Mouse (Mus musculus) MEL (cell line): ENCODE data around the gene Lrp11.

Experiments used
- CHD1 ChIP-seq: IDR thresholded peaks from 2 replicates; pipeline ENCODE4 v1.6.1; 2012; ENCODE audit warnings: low read depth, mild to moderate bottlenecking, inconsistent platforms, low read length, improper control_type of control experiment
- CTCF ChIP-seq, 3 experiments: IDR thresholded peaks in 2 of 3; conservative IDR thresholded peaks in 1 of 3; 2 replicates each; pipeline ENCODE4 v1.5.1; 2011 to 2012; ENCODE audit warnings: low read length in 3 of 3, low read depth in 2 of 3, mild to moderate bottlenecking in 2 of 3, improper control_type of control experiment in 1 of 3, inconsistent platforms in 1 of 3, mixed read lengths in 1 of 3, moderate library complexity in 1 of 3; ENCODE audit not compliant: control insufficient read depth in 1 of 3, insufficient read depth in 1 of 3, poor library complexity in 1 of 3, severe bottlenecking in 1 of 3
- E2F4 ChIP-seq: IDR thresholded peaks from 2 replicates; pipeline ENCODE4 v1.6.1; 2011; ENCODE audit warnings: low read depth, low read length, improper control_type of control experiment, borderline replicate concordance
- EP300 ChIP-seq, 2 experiments: IDR thresholded peaks; 2 replicates each; pipeline ENCODE4 v1.6.1; 2011; ENCODE audit warnings: improper control_type of control experiment in 2 of 2, low read length in 2 of 2, low read depth in 1 of 2, mild to moderate bottlenecking in 1 of 2
- GATA1 ChIP-seq: IDR thresholded peaks from 2 replicates; pipeline ENCODE4 v1.6.1; 2011; ENCODE audit warnings: low read depth, low read length, improper control_type of control experiment
- MAFK ChIP-seq: IDR thresholded peaks from 2 replicates; pipeline ENCODE4 v1.6.1; 2011; ENCODE audit warnings: low read depth, mild to moderate bottlenecking, low read length, improper control_type of control experiment, borderline replicate concordance
- MYC ChIP-seq: IDR thresholded peaks from 2 replicates; pipeline ENCODE4 v1.6.1; 2011; ENCODE audit warnings: low read depth, mild to moderate bottlenecking, low read length, improper control_type of control experiment, moderate library complexity
- POLR2A ChIP-seq, 2 experiments: IDR thresholded peaks; 2 replicates each; pipeline ENCODE4 v1.6.1; 2011 to 2012; ENCODE audit warnings: low read length in 2 of 2, mild to moderate bottlenecking in 2 of 2, control low read depth in 1 of 2, improper control_type of control experiment in 1 of 2, low read depth in 1 of 2, moderate library complexity in 1 of 2; ENCODE audit not compliant: control insufficient read depth in 1 of 2, insufficient read depth in 1 of 2, poor library complexity in 1 of 2
- USF1 ChIP-seq: IDR thresholded peaks from 2 replicates; pipeline ENCODE4 v1.6.1; 2014; ENCODE audit warnings: low read depth, mild to moderate bottlenecking, inconsistent platforms, low read length, improper control_type of control experiment, moderate library complexity
- ZNF384 ChIP-seq: IDR thresholded peaks from 2 replicates; pipeline ENCODE4 v1.6.1; 2012; ENCODE audit warnings: low read depth, mild to moderate bottlenecking, inconsistent platforms, low read length, improper control_type of control experiment

DNA sequence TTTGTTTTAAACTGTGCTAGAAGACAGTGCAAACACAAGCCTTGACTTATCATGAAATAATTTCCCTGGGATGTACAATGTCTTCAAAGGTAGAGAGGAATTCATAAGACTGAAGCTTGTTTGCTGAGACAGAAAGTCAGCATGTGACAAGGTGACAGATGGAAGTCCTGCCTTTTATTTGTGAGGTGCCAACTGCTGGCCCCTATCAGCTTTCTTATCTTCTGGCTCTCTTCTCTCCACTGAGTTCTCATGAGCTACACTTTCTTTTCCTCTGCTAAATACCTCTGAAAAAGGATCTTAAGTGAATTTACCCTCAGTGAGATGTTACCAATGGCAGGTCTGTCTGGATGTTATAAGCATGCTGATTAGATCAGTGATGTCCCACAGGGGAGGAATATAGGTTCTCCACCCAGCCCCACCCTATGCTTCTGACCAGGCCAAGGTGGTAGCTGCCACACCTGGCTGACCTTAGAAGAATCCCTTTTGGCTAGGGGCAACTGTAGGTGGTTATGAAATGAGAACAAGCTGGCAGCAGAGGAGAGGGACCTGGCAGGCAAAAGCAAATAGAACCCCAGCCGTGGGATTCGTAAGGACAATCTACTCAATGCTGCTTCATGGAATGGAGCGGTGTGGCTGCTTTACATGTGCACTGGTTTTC lies 34.4 kb downstream of the Lrp11 start:
- TF ChIP-seq CTCF (IDR thresholded peaks at IDR 0.05 in 2 of 3, conservative IDR thresholded peaks at IDR 0.05 in 1 of 3; ENCODE audit: control insufficient read depth in 1 of 3, insufficient read depth in 1 of 3, low read depth in 2 of 3, low read length in 3 of 3, poor library complexity in 1 of 3, severe bottlenecking in 1 of 3) = no peak
- TF ChIP-seq MAFK = no peak
- no peak for TF ChIP-seq POLR2A (IDR thresholded peaks at IDR 0.05; ENCODE audit: control insufficient read depth in 1 of 2, insufficient read depth in 1 of 2, low read depth in 1 of 2, low read length in 2 of 2, poor library complexity in 1 of 2)
- no peak for TF ChIP-seq EP300 (IDR thresholded peaks at IDR 0.05; ENCODE audit: low read depth in 1 of 2, low read length in 2 of 2)
- TF ChIP-seq MYC = no peak
- TF ChIP-seq CHD1 = no peak
- no peak for TF ChIP-seq E2F4
- TF ChIP-seq GATA1 = peak; percentile 55
- peak; percentile 26; the same call in 1 of the 2 replicates for TF ChIP-seq USF1
- TF ChIP-seq ZNF384 = no peak
